Mouse (Mus musculus) kidney, postnatal 25 days (tissue): Measurements from ENCODE around the gene Gm10234.

Experiments used
- DNase-seq, 2 experiments: peaks; one replicate each; pipeline ENCODE4 v3.0.0; 2021; ENCODE audit warnings: mixed read lengths in 2 of 2

Gene Gm10234

GRCm38 (mm10) chr6:95321812-95322211, at the start of gene Gm10234:
Gm10234 (plus strand) TSS chr6:95322112.
- no peak for DNase-seq

GRCm38 (mm10) chr6:95277633-95278032, 44.3 kb upstream of the Gm10234 start:
- DNase-seq: no peak

- DNase-seq: no peak
Measured at GRCm38 (mm10) chr6:95296025-95296424, 25.9 kb upstream of the Gm10234 start.

- DNase-seq: no peak
Measured at GRCm38 (mm10) chr6:95298387-95298786, 23.5 kb upstream of the Gm10234 start.

- peak in 1 of 2 experiments; percentile 3 for DNase-seq
Measured at GRCm38 (mm10) chr6:95300658-95301057, 21.3 kb upstream of the Gm10234 start.

- peak in 1 of 2 experiments; percentile 9 for DNase-seq
Measured at GRCm38 (mm10) chr6:95331191-95331590, 9.3 kb downstream of the Gm10234 start.

- no peak for DNase-seq
Measured at GRCm38 (mm10) chr6:95334781-95335180, 12.9 kb downstream of the Gm10234 start.

GRCm38 (mm10) chr6:95349378-95349777, 27.5 kb downstream of the Gm10234 start:
- DNase-seq: no peak

- DNase-seq: no peak
Measured at GRCm38 (mm10) chr6:95353043-95353442, 31.1 kb downstream of the Gm10234 start.

- DNase-seq: no peak
Measured at GRCm38 (mm10) chr6:95353886-95354285, 32.0 kb downstream of the Gm10234 start.

- DNase-seq: no peak
Measured at GRCm38 (mm10) chr6:95360084-95360483, 38.2 kb downstream of the Gm10234 start.

- no peak for DNase-seq
Measured at GRCm38 (mm10) chr6:95362707-95363106, 40.8 kb downstream of the Gm10234 start.

- DNase-seq: no peak
Measured at GRCm38 (mm10) chr6:95371811-95372210, 49.9 kb downstream of the Gm10234 start.
